Mouse (Mus musculus) thymus, postnatal 0 days (tissue): ENCODE results near the gene Nol9. TPM values are rescaled to one million over a fixed set of nuclear protein-coding genes. Genes with fewer than 3 reads are reported as not detected.

Source experiments
- DNase-seq: peaks from one replicate; pipeline ENCODE4 v3.0.0-alpha.2; 2015; ENCODE audit warnings: low spot score
- polyA plus RNA-seq: library from polyadenylated mRNA; unstranded; fragments of >200 nt; fragmentation: Nextera tagmentation; extraction: Ambion mirVana; gene quantifications from 2 replicates; pipeline ENCODE4 v1.2.1, GENCODE M21; 2015

Gene Nol9
- polyA plus RNA-seq: 22.8 and 24.9 TPM in 2 replicates

DNA sequence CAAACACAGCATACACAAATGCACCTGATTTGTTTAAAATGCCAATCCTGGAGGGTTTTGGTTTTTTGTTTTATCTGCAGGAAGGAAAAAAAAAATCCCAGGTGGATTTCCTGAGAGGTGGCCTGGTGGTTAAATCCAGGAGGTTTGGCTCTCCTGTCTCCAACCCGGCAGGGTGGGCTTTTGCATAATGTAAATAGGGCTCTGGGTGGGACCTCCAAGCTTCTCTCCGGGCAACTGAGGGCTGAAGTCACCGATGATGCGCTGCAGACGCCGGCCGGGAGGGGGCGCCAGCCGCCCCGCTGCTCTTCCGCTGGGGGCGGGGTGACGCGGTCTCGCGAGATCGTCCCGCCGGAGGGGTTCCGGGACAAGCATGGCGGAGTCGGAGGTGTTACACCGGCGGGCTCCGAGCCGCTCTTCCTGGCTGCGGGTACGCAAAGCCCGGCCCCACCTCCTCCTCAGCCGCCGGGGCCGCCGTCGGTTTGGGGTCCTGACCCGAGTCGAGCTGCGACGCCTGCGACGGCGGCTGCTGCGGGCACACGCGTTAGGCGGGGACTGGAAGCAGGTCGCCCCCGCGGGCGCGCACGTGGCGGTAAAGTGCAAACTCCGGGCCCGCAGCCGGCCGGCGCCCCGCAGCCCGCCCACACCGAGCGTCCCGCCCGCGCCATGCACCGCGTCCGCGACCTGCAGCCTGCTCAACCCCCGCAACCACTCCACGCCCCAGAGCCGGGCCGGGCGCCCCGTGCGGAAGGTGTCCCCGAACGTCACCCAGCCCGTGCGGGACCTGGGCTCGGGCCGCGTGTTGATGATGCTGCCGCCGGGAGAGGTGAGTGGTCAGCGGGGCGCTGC, at the start of gene Nol9:
Gene Nol9, plus strand, starts transcription at position 337 of the 846 bp plus-strand sequence.
- DNase-seq: peak; percentile 94

DNA sequence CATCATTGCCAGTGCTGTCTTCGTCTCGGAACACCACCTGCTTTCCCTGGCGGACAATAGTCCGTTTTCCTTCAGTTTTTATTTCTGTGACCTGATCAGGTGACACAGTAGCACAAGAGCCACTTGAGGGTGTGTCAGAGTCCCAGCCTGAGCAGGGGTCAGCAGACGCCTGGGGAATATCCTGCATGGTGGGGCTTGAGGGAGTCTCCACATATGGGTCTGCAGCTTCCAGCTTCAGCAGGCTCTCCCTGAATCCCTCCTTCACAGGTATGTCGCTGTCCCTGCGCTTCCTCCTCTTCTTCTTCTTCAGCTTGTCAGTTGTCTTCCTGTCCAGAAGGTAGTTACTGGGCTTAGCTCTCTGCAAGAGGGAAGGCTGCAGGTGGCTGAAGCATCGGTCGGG, 47.0 kb upstream of the Nol9 start:
- DNase-seq: no peak

DNA sequence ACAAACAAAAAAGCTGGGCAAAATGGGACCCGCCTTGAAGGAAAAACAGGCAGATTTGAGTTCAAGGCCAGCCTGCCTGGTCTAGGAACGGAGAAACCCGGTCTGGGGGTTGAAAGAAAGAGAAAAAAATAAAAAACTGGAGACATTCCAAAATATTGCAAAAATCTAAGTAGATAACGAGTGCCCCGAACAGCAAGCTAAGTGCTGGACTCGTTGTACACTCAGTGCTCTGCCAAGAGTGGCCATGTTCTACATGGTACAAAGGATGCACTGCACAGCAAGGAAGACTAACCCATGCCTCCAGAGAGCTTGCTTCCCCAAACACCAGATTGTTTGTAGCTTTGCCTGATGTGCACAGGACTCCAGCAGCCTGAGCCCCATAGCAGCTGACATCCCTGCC, 46.1 kb upstream of the Nol9 start:
- no peak for DNase-seq

DNA sequence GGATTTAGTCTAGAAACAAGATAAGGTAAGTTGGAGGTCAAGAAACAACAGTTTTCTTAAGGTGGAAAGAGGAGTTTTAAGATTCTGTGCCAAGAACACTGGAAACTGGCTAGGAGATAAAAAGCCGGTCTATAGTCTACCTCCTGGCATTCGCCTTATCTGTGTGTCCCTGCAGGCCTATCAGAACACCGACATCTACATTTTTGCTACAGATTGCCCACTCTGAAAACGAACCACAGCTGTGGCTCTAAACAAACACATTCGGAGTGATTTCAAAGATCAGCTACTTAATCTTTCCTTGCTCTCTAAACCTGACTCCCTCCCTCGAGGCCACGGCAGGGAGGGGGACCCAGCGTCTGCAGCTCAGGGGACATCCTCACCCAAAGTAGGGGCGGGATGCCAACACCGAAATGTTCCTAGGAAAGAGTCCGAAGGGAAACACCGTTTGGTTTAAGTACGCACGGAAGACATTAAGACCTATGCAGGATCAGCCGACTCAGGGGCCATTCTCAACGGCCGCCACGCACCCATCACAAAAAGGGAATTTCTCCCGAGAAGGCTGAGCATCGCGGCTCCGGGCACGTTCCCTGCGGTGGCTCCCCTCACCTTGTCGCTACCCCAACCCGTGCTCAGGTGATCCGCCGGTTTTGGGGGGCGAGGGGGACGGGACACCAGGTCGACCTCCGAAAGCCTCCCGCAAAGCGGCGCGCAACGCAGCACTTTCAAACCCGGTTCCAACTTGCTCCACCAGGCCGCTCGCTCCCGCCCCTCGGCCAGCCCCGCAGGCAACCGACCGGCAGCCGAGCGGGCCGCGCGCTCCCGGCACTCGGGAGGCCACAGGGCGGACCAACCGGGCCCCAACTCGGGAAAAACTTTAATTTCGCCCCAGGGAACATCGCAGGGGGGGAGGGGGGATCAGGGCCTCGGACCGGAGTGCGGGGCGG, 44.6 kb upstream of the Nol9 start:
- DNase-seq: no peak

DNA sequence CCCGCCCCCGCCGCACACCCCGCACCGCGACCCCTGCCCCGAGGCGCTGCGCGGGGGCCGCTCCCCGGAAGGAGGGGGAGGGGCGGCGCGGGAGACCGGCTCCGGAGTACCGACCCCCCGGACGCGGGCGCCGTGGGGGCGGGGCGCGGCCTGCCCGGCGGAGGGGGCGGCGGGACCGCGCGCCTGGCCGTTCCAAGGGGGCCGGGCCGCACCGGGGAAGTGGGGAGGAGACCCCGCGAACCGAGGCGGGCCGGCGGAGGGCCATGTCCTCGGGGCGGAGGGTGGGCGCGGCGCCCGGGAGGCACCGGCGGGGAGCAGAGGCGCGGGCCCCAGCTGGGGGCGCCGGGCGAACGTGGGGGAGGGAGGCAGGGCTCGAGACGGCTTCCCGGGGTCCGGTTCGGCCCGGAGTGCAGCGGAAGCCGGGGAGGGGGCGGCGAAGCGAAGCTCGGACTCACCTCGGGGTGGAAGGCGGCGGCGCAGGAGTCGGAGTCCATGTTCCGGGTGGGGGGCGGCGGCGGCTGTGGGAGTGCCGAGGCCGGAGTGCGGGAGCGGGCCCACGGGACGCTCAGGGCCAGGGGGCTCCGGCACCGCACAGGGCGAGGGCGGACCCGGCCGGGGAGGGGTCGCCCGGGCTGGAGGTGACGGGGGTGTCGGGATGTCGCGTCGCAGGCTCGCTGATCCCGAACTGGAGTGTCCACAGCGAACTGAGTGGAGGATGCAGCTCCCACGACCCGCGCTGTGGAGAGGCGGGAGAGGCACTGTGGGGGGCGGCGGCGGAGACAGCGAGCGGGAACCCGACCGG, 43.5 kb upstream of the Nol9 start:
- peak; percentile 39 for DNase-seq

DNA sequence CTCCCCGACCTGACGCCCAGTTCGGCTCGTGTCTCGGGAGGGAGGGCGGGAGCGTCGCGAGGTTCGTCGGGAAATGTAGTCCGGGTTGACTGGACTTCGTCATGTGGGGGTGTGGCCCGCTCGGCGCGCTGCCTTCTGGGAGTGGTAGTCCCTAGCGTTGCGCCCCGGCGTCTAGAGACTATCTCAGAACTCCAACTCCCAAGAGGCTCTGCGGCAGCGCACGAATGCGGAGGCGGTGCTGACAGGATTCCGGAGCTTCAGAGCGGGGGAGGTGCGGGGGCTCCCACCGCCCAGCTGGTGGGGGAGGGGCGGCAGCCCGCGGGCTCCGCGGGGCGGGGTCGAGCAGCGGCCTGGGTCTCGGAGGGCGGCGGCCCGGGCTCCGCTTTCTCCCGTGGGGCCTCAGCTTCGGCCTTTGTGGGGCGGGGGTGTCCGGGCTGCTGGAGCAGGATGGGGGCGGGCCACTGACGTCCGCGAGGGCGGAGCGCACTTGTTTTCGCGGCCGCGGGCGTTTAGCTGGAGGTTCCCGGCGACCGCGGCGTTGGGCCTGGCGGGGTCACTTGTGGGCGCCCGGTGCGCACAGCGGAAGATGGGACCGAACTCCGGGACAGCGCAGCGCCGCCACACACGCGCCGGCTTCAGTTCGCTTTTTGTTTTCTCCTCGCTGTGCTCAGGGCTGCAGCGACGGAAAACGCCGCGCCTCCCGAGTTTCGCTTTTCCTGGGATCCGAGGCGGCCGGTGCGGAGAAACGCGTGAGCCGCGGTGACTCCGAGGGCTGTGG, 42.8 kb upstream of the Nol9 start, which contains the start of gene Phf13:
Gene Phf13, minus strand, starts transcription at position 86 of the 778 bp plus-strand sequence.
- peak; percentile 99 for DNase-seq

DNA sequence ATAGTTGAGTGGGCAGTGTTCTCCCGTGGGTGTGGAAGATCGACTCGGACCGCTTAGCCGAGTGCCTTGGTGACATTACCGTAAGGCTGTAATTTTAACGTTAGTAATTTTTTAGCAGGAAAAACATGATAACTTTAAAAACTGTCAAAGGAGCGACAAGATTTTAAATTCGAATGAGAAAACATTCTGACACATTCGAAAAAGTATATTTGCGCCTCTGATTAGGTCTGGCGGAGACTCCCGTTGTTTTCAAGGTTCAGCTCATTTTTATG, 42.2 kb upstream of the Nol9 start:
- no peak for DNase-seq

DNA sequence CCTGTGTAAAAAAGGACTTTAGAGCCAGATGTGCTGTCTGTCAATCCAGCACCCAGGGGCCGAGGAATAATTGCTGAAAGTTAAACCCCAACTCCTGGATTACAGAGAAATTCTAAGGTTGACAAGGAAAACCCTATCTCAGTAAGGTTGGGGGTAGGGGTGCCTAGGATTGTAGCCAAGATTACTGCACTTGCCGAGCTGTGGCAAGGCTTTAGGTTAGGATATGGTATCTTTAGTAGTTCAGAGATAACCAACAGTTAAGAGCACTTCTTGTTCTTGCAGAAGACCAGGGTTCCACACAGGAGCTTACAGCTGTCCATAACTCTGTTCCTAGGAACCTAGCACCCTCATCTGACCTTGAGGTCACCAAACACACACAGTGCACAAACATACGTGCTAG, 41.4 kb upstream of the Nol9 start:
- DNase-seq: no peak

DNA sequence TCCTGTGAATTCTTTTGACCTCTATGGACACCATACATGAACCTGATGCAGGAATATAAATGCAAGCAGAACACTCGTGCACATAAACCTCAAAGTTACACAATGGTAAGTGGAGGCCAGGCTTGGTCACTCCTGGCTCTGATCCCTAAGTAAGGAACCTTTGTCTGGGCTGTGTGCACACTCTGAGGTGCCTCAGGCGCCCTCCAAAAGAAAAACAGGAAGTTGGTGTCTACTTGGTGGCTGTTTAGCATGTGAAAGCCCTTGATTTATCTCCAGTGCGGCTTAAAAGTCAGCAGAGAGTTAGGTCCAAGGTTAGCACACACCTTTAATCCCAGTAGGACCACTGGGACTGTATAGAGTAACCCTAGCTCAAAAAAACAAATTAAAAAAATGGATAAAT, 39.6 kb upstream of the Nol9 start:
- DNase-seq: no peak

DNA sequence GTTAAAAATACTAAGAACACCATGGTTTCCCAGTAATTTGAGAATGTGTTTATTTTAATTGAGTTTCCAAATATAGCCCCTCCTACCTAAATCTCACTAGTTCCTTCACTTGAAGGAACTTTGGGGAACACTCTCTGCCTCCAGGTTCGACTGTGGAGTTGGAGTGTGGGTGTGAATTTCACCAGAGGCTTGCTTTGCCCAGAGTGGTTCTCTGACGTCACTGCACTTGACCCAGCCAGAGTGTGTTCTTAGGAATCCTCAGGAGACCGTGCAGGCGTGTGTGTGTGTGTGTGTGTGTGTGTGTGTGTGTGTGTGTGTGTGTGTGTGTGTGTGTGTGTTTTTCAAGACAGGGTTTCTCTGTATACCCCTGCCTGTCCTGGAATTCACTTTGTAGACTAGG, 38.2 kb upstream of the Nol9 start:
- no peak for DNase-seq

DNA sequence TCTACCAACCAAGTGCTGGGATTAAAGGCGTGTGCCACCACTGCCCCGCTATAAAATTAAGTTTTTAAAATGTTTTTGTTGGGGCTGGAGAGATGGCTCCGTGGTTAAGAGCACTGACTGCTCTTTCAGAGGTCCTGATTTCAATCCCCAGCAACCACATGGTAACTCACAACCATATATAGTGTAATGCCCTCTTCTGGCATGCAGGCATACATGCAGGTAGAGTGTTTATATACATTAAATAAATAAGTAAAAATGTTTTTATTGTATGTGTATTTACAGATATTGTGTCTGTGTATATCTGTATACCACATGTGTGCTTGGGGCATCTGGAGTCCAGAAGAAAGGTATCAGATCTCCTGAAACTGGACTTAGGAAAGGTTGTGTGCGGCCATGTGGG, 37.8 kb upstream of the Nol9 start:
- no peak for DNase-seq

DNA sequence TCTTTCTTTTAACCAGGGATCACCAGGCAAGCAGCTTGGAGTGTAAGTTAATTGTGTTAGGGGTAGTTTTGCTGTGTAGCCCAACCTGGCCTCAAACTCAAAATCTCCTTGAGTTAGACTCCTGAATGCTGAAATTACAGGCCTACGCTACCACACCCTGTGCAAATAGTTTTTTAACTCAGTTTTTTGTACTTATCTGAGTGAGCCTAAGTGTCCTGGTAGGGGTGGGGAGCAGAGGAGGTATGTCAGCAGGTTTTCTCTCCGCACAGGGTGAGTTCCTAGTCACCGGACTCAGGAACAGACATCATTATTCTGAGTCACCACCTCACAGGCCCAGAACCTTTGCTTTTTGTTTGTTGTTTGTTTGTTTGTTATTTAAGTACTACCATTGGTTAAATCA, 37.1 kb upstream of the Nol9 start:
- no peak for DNase-seq

DNA sequence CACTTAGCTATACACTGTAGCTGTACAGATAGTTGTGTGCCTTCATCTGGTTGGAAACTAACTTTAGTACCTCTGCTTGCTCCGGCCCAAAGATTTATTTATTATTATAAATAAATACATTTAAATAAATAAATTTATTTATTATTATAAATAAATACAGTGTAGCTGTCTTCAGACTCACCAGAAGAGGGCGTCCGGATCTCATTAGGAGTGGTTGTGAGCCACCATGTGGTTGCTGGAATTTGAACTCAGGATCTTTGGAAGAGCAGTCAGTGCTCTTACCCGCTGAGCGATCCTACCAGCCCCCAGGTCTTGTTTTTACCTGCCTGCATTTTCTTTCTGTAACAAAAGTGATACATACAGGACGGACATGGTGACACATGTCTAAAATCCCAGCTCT, 33.0 kb upstream of the Nol9 start:
- no peak for DNase-seq

DNA sequence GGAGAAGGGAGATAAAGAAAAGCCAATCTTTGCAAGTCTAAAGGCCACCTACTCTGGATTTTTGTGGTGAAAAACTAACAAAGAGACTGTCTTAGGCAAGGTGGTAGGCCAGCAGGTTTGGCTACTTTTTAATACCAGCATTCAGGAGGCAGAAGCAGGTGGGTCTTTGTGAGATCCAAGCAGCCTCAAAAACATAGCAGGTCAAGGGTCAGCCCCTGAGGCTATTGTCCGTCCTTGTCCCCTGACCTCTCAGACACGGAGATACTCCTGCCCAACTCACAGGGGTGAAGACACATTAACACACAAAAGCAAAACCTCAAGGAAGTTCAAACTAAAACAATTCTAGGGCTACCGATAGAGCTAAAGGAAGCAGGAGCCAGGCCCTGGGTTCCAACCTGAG, 32.3 kb upstream of the Nol9 start:
- no peak for DNase-seq

DNA sequence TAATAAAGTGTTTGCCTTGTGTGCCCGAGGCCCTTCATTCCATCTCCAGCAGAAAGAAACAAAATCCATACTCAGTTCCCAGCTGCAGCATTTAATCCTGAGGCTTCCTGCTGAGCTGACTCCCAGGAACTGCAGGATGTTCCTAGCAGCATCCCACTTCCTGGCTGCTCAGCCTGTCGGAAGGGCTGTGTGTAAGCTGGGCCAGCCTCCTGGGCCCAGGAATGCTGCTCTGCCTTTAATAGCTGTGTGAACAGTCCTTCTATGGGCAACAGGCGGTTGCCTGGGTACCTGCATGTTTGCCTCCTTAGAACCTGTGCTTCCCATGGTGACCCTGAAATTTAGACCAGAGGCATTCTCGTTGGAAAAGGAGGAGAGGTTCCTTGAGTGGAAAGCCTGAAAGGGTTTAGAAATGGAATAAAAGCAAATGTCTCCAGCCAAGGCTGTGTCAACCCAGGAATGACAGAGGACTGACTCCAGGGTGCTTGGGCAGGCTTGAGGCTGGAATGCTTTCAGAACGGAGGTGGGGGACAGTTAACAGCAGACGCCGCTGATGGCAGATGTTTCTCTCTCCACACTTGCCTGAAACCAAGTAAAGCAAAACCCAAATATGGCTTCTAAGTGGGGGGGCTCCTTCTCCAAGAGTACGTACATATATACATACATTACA, 31.5 kb upstream of the Nol9 start:
- DNase-seq: no peak

DNA sequence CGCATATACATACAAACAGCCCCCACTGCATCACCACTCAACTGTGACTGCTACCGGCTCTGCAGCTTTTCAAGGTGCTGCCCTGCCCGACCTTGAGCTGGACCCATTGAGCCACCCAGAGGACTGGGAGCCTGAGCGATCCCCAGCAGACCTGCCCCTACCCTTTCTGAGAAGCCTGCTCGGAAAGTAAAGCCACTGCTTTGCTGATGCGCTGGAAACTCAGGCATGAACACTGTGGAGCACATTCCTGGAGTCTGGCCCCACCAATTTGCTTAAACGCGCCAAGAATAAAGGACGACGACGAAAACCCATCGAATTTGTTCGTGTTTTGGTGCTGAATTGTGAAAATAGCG, 31.0 kb upstream of the Nol9 start:
- DNase-seq: peak; percentile 14

DNA sequence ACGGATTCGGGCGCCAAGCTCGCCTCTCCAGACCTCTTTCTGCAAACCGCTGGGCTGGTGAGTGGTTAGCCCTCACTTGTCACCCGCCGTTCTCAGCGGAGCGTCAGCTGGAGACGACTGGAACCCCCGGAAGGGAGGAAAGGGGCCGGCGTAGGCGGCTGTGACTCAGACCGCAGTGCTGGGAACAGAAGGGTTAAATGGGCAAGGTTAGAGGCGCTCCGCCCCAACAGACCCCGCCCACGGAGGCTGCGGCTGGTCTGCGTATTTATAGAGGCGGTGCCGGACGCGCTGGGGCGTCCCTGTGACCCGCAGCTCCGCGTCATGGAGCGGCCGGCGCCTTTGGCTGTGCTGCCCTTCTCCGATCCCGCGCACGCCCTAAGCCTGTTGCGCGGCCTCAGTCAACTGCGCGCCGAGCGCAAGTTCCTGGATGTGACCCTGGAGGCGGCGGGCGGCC, 30.5 kb upstream of the Nol9 start, which contains the start of gene Klhl21:
Gene Klhl21, plus strand, starts transcription at position 182 of the 454 bp plus-strand sequence.
- peak; percentile 90 for DNase-seq

DNA sequence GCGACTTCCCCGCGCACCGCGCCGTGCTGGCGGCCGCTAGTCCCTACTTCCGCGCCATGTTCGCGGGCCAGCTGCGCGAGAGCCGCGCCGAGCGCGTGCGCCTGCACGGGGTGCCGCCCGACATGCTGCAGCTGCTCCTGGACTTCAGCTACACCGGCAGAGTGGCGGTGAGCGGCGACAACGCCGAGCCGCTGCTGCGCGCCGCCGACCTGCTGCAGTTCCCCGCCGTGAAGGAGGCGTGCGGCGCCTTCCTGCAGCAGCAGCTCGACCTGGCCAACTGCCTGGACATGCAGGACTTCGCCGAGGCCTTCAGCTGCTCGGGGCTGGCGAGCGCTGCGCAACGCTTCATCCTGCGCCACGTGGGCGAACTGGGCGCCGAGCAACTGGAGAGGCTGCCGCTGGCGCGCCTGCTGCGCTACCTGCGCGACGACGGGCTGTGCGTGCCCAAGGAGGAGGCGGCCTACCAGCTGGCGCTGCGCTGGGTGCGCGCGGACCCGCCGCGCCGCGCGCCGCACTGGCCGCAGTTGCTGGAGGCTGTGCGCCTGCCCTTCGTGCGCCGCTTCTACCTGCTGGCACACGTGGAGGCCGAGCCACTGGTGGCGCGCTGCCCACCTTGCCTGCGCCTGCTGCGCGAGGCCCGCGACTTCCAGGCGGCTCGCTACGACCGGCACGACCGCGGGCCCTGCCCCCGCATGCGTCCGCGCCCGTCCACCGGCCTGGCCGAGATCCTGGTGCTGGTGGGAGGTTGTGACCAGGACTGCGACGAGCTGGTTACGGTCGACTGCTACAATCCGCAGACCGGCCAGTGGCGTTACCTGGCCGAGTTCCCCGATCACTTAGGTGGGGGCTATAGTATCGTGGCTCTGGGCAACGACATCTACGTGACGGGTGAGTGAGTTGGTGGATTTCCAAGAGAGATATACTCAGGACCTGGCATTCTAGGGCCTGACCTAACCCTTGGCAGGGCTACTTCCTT, 29.8 kb upstream of the Nol9 start:
- DNase-seq: peak; percentile 75
